Mouse (Mus musculus) heart, postnatal 4 days (tissue): ENCODE measurements around the gene Macrod1. TPM values are rescaled to one million over a fixed set of nuclear protein-coding genes. Genes with fewer than 3 reads are reported as not detected.
A peak's percentile ranks its signal among the peaks of the same experiment; 100 is the strongest.

Source experiments
- DNase-seq: peaks from one replicate; pipeline ENCODE4 v3.0.0; 2021
- total RNA-seq, 2 experiments: library from RNA; stranded (reverse); gene quantifications; 2 replicates each; pipeline ENCODE4 v1.2.3; 2021

Macrod1 gene
- total RNA-seq, 2 experiments from 2014 or later, result 107 to 126 TPM

DNA sequence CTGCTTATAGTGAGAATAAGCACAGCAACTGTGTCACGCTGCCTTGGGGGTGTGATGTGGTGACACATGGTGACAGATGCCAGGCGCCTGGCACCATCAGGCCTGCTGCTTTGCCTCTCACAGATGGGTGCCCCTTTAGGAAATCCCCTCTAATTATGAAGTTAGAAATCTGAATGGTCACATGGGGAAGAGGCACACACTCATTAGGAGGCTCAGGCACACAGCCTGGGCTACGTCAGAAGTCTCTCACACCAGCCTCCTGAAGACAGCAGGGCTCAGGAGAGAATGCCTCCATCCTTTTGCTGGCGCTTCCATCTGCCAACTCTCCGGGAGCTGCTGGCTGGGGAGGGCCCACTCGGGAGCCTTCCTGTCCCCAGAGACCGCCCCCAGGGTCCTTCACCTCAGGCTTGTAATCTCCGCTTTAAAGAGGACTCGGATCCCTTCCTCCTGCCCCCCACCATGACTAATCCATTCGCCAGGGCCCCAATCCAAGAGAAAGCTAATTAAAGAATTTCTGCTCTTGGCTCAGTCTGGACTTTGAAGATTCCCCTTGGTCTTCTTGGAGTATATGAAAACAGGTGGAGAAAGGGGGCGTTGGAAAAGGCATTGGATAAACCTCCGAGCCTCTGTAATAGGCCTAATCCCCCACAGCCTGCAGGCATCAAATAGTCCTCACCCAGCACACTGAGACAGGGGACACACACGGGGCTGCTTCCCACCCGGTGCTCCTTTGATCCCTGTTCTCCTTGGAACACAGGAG is 26.6 kb downstream of the Macrod1 start:
- DNase-seq, result no peak

DNA sequence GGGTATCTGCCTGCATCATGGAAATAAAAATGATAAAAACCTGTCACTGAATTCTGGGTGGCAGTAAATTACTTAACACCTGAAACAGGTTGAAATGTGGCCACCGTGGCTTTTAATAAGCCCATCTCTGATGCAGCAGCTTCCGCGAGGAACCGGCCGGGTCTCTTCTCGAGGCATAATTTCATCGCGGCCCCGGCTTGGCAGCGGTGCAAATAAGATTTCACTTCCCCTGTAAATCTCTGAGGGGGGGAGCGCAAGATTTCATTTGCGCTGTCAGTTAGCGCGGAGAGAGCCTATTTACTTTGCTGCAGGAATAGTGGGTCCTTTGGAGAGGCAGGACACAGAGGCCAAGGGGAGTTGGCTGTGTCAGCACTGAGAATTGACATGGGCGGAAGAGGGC is 28.1 kb downstream of the Macrod1 start:
- DNase-seq, result no peak

DNA sequence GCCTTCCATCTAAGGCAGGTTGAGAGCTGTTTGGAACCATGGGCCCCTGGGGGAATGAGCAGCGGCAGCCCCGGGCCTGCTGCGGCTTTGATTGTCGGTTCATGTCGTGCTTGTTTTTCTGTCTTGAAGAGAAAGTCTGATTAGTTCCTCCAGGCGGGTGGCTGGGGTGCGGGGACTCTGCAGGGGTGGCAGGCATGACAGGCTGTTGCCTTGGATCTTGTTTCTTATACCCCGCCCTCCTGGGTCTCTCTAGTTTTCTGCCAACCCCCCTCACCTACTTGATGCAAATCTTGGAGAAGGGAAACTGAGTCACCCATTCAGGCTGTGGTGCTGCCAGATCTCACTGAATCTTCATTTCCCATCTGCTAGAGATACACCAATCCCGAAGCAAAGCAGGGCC is 31.9 kb downstream of the Macrod1 start:
- DNase-seq, result no peak

DNA sequence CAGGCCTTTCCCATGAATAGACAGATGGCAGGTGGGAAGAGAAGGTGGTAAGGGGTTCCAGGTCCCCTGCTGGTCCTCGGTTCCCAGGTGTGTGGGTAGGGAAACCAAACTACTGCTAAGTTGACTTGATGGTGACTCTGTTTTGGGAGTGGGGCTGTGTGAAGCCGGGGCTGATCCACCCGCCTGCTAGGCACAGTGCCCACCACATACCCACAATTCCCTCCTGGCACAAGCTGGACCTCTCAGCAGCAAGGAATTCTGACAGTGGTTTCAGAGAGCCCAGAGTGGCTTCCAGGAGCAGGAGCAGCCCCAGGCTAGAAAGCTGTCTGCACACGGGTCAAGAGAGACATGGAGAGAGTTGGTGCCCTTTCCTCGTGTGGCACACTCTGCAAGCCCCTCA is 32.4 kb downstream of the Macrod1 start:
- DNase-seq, result peak; percentile 58

DNA sequence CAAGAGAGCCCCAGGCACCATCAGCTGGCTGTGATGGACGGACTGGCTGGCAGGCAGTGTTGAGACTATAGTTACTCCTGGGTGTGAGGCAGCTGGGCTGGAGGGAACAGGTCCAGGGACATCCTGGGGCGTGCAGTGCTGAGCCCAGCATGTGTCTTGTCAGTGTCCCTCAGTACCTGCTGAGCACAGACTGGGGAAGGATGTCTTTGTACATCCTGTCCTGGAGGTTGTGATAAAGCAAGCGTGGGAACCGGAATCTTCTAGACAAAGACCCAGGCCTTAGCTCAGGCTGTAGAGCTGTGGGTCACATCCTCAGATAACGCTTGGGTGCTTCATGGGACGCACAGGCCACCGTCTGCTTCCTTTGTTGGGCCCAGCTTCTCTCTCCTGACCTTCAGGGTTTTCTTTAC is 33.2 kb downstream of the Macrod1 start:
- DNase-seq, result no peak

DNA sequence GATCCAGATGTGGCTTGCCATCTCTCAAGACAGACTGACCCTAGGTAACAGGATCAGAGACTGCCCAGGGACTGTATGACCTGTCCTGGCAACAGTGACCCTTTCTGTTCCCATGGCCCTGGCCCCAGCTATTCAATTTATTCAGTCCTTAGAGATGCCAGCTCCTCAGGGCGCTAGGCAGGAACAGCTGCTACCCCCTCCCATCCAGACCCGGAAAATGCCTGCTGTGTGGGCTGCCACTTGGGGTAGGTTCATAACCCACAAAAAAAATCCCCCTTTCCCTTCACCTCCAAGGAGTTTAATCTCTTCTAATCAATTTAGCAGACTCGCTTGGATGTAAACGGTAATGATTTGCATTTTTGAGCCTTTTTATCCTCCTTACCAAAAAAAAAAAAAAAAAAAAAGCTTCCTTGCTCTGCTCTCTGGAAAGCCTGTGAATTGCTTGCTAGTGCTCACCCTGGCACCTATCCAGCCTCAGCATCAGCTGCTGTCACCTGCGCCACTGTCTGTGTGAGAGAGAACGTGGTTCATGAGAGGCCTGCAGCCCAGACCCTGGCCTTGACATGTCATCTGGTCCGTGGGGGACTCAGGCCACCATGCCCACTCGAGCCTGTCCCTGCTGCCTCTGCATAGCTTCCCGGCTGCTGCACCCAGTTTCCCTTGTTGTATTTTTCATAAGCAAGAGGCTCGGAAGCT is 33.9 kb downstream of the Macrod1 start:
- no peak for DNase-seq

DNA sequence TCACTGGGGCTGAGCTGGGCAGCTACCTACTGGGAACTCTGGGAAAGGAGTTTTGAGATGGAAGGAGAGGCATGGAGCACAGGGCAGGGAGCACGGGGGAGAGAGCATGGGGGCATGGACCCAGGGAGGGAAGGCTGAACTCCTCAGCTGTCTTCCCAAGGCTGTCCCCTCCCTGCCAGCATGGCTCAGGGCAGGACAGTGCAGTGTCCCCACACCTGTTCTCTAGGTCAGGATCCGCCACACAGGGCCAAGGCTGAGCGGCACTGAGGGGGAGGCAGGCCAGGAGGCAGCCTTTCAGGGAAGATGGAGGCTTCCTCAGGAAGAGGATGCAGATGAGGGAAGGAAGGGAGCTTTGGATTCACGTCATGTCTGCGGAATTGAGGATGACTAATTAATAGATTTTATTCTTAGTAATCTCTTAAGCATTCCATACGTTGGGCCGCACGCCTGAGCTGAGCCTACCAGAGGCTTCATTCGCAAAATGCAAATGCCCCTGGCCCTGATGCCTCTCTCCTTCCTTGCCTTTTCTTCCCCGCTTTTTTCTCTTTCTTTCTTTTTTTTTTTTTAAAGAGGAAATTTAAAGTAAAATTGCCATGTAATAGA is 34.9 kb downstream of the Macrod1 start:
- DNase-seq, result peak; percentile 35

DNA sequence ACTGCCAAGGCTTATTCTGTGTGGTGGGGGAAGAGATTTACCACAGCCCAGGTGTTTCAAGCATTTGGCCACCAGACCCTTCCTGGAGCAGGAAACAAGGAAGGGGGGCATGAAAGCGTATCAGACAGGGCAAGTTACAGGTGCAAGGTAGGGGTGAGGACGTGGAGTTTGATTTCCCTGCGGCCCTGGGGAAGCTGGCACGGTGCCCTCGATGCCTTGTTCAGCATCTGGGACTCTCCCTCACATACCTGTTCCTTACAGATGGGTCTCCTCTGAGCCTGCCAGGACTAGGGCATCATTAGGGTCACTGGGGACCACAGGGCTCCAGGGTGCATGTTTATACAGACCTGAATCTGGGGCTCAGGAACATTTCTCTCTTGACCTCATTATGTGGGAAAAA is 36.1 kb downstream of the Macrod1 start:
- no peak for DNase-seq

DNA sequence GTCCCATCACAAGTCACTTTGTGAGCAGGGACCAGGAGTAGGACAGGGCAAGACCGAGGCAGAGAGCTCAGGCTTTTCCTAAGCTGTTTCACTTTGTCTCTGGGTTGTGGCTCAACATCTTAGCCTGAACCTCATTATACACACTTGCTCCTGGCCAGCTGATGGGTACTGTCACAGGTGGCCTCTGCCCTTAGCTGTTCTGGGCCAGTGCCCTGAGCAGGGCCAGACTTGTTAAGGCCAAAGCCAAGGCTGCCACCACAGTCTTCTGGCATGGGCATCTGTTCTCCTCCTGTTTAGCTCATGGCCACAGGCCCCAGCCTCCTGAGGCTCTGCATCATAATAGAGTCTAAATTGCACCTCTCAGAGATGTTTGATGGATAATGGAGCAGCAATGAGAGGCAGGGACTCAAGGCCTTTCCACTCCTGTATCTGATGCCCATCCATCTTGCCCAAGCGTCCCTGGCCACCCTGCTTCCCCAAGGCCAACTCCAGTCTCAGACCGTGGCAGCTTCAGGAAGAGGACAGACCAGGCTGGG is 43.1 kb downstream of the Macrod1 start:
- DNase-seq, result no peak

DNA sequence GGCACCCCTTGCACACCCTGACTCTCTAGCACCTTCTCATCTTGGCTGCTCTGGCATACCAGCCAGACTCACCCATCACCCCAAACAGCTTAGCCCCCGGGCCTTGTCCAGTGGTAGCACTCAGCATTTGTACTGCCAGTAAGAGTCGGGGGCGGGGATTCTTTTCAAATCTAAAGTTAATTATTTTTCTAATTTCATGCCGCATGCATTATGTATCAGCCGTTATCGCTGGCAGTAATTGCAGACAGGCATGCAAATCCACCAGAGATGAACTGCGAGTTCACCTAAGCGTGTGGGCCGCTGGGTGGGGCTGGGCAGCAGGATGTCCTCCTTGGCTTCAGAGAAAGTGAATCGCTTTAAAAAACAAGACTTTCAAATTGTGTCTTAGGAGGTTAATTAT is 45.4 kb downstream of the Macrod1 start:
- no peak for DNase-seq

DNA sequence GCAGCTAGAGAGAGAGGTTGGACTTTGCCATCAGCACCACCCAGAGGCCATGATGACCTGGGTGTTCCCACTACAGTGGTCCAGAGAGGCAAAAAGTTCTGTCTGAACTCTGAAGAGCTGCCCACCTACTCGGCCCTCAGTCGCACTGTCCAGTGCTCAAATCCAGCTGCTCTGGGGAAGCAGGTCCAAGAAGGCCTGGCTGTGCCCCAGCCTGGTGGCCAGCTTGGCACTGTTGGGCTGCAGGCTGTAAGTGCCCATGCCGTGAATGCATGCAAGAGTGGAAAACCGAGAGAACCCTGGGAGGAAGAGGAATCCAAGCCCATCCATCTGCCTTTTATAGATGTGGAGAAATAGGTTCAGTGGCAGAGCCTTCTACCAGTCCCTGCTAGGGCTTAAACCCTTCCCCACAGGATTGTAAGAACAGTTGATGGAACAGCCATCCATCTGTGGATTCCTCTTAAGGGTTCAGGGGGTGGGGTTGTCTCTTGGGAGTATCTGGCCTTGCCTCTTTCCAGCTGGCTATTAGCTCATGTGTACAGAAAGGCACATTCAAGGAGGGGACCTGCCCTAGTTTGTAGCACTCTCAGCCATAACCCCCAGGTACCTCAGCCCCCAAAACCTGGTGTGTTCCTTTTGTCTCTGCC is 46.9 kb downstream of the Macrod1 start:
- DNase-seq, result peak; percentile 53

DNA sequence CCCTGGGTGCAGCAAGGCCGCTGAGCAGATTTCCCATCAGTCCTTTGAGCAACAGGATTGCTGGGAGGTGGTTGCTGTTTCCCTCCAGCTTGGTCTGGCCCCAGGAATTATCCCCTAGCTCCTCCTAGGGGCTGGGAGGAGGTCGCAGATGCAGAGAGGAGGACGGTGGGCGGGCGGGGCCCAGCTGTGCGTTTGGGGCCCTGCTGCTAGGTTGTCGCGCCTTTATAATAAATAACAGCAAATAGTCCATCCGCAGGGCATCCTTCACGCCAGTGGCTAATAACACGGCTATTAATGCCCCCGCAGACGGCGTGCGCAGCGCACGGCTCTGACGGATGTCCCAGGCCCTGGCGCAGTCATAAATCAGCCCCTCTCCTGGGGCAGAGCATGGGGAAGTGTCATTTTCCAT is 47.4 kb downstream of the Macrod1 start:
- DNase-seq, result peak; percentile 62

DNA sequence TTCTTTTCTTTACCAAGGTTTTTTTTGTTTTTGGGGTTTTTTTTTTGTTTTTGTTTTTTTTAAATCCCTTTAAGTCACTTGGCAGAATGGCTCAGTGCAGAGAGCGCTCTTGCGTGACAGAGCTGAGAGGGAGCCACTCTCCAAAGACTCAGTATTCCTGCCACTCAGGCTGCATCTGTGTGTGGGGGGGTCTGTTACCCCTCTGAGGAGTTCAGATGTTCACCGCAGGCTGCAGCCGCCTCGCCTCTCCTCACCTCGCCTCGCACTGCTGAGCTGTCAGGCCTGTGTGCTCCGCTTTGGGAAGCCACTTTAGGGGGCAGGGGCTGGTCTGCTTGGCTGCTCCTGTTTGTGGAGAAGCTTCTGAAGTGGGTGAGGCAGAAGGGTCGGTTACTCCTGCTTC is 48.9 kb downstream of the Macrod1 start, which contains the start of gene Flrt1:
Gene Flrt1 (minus strand): TSS at position 186 of the 400 bp plus-strand sequence.
- DNase-seq, result no peak

DNA sequence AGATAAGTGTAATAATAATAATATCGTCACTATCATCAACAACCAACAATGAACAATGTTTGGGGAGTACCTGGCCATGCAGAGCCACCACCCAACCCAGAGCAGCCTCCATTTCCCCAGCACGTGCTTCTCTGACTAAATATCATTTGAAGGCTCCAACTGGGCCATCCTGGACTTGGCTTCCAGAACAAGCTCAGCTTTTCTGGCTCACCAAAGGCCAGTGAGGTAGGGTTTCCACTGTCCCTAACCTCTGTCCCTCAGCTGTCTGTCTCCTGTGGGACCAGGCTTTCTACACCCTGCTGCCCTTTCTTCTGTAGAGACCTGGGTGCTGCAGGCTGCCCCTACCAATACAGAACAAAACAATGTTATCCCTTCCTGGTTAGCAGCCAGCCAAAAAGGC is 50.0 kb downstream of the Macrod1 start:
- no peak for DNase-seq

DNA sequence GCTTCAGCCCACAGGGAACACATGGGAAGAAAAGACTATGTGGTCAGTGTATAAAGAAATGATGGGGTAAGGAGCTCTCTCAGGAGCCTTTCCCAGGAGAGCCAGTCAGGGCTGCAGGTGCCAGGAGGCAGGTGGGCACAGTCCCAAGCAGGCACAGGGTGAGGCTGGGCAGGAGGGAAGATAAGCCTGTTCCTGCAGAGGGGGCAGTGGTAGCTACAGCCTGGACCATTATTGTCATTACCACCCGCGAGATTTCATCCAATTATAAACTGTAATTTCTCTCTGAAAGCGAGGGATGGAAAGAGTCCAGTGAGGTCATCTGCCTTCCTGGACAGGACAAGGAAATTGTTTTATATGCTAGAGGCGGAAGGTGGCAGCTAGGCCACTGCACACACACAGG is 50.6 kb downstream of the Macrod1 start:
- no peak for DNase-seq

DNA sequence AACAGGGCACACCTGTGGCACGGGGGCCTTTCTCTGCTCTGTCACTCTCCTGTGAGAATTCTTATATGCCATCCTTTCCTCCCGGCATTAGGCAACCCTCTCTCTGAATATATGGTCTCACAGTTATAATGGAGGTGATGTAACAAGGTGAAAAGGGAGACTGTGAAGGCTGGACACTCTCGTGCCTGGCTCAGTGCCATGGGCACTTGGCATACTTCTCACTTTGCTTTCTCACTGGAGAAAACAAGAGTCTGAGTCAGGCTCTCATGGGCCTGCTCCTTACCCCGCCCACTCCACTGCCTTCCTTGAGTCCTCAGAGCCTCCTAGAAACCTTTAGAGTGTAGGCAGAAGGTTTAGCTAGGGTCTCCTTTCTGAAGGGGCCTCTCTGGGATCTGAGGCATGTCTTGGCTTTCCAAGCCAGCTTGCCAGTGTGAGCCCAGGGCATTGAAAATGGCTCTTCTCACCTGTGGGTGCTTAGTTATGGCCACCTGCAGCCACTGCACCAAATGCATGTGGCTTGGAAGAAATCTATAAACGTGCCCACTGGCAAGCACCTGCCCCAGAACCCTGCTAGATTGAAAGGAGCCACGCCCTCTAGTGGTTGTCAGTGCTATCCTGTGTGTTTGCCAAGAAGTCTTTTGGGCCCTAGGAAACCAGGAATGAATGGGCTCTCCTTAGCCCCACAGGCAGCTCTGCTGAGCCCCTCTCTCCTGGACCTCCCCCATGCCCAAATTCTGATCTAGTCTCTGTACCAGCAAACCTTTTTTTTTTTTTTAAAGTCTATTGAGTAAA is 51.7 kb downstream of the Macrod1 start:
- peak; percentile 58 for DNase-seq

DNA sequence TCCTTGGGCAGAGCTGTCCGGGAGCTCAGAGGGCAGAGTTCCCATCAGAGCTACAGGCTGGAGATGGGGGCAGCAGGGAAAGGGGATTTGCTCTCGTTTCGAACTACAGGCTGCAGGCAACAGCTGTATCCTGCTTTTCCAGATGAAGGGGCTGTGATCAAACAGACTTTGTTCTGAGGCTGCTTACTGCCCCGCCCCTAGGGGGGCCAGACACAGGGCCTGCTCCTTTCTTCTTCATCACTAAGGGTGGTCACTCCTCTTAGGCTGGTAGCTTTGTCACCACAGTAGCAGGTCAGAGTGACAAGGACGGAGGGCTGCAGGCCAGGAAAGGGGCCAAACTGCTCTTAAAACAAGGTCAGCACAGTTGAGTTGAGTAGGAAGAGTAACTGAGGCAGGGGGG is 53.5 kb downstream of the Macrod1 start:
- no peak for DNase-seq

DNA sequence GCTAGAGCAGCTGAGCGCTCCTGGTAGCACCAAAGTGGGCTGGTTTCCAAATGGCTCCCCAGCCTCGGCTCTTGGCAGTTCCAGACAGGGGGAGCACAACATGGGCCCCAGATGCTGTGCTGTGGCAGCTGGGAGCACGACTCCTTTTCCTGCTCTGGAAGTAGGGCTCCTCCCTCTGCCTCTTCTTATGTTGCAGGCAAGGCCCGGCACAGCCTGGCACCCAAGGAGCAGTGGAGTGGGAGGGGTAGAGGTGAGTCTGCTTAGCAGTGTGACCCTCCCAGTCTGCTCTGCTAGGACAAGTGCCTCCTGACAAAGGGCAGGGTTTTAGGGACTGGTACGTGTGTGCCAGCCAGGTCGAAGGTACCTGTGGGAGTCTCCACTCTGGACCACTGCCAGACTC is 54.3 kb downstream of the Macrod1 start:
- no peak for DNase-seq

DNA sequence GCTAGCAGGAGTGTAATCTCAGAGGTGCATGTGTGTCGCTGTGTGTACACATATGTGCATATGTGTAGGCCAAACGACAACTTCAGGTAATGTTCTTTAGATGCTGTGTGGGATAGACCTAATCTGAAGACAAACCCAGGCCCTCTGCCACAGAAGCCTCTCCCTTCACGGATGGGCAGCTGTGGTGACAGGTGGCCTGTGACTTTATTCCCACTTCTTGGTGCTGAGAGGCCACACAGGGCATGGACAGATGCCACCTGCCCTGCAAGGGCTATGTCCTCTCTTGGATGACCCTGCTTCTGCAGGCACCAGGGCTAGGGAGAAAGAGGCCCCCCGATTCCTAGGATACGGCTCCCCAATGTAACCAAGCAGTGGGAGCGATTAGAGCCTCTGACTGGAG is 54.7 kb downstream of the Macrod1 start:
- DNase-seq, result no peak

DNA sequence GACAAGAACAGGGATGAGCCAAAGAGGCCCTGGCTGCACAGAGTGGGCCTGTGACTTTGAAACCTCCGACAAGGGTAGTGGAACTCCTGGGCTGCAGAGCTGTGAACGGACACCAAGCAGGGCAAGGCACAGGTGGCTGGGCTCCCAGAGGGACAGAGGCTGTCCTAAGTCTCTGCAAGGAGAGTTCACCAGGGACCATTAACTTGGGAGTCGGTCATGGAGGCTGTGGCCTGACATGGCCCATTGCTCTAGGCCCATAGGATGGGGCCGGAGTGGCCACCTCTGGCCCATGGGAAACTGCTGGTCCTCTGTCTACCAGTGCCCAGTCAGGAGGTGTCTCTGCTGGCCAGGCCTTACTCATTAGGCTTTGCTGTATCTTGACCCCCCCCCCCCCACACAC is 55.1 kb downstream of the Macrod1 start:
- no peak for DNase-seq

DNA sequence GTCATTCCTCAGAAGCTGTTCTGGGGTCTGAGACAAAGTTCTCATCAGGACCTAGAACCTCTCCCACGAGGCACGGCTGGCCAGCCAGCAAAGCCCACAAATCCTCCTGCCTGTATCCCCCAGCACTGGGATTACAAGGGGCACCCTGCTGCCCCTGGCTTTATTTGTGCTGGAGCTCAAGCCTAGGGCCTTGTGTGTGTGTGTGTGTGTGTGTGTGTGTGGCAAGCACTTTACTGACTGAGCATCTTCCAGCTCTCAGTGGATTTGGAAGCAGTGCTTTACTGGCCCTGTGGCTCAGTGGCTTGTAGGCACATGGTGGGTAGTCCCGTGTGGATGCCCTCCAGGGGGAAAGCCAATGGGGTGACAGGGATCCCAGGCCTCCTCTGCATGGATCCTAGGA is 56.0 kb downstream of the Macrod1 start:
- DNase-seq, result no peak

DNA sequence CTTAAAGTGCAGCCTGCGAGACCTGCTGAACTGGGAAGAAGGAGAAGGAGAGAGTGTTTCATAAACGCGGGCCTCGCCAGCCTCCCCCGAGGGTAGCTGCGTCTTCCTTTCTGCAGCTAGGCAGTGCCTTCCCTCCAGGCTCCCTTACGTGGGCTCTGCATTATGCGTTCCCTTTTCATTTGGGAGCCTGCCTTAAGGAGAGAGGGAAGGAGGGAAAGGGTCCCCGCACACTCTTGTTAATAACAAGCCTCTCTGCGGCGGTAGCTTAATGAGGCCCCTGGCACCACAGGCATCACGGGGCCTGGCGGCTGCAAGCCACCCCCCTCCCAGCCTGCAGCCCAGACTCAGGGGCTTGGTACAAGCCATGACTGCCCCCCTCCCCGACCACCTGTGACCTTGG is 57.0 kb downstream of the Macrod1 start:
- DNase-seq, result no peak
